Mouse (Mus musculus): ENCODE measurements around the gene Nav2.

GRCm38 (mm10) chr7:49319981-49320380 lies 411.5 kb downstream of the Nav2 start:
- TF ChIP-seq POLR2A (IDR thresholded peaks at IDR 0.05; ENCODE audit: extremely low read depth, insufficient read depth, low read length) (no peak), CTCF (IDR thresholded peaks at IDR 0.05; ENCODE audit: extremely low read depth, insufficient read depth, low read length) (no peak)

All from cortical plate, adult 2 months (tissue).